Mouse (Mus musculus): ENCODE results near the gene Thrsp.
"Not testable (repeated sequence)": the region's sequence is repeated elsewhere in the genome, so short reads cannot be mapped to it uniquely, and the experiment has no call there.

Thrsp gene

DNA sequence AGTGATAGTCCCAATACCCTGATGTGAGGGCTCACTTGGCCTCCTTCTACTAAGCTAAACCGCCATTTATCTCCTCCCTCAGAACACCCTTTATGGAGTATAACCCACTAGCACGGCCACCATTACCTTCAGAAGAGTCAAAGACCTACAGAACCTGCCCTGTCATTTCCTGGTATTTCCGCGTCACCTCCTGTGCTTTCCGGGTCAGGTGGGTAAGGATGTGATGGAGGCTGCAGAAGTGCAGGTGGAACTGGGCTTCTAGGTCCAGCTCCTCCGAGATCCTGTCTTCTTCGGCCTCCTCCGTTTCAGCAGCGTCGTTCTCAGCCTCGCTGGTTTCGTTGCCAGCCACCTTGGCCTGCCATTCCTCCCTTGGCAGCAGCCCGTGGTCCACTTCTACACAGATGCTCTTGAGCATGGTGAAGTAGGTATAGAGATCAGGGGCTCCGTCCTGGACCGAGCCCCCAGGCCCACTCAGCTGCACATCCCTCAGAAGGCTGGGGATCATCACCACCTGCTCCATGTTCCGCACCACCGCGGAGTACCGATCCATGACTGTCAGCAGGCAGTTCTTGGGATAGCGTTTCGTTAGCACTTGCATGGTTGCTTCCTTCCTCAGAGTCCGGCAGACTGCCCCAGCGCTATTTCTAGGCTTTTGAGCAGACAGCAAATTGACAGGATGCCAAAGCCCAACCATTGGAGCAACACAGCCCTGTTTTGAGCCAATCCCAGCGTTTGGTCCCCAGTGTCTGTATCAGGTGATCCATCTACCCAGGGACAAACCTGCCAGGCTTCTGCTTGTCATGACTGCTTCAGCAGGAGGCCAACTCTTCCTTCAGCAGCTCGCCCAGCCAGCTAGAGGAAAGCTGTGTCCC is at the start of gene Thrsp:
Thrsp (minus strand) TSS at position 825 of the 872 bp plus-strand sequence.
- DNase-seq (ENCODE audit: low read depth, low spot score): no peak

DNA sequence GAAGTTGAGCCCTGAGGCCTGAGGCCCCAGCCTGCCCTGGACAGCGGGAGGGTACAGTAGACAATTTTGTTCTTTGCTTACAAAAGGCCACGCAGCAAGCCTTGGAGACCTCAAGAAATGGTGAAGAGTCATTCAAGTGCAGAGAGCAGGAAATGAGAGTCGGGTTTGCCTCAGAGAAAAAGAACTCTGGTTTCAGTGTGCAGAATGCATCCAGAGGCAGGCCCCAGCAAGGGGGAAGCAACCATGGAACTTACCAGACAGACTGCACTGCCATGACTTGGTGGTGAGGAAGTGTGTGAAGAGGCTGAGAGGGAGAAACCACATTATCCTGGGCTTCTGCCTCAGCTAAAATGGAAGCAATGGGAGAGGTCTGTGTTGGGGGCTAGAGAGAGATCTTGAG is 38.0 kb upstream of the Thrsp start:
- DNase-seq (ENCODE audit: low read depth, low spot score): no peak

DNA sequence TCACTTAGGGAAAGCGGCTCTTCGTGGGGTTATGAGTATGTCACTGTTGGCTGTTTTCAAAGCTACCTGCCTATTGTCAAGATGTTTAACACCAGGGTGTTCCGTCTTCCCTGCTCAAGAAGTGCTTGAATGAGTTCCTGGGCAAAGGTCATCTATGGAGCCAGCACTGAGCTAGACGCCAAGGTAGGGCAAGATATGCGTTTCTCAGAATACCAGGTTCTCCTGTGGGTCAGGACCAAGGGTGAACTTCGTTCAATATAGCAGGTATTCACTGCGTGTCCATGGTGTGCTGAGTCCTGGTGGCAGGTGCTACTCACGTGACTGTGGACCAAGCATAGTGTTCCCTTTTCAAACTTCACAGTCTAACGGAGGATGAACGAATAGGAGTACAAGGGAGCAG is 37.3 kb upstream of the Thrsp start:
- no peak for DNase-seq (ENCODE audit: low read depth, low spot score)

DNA sequence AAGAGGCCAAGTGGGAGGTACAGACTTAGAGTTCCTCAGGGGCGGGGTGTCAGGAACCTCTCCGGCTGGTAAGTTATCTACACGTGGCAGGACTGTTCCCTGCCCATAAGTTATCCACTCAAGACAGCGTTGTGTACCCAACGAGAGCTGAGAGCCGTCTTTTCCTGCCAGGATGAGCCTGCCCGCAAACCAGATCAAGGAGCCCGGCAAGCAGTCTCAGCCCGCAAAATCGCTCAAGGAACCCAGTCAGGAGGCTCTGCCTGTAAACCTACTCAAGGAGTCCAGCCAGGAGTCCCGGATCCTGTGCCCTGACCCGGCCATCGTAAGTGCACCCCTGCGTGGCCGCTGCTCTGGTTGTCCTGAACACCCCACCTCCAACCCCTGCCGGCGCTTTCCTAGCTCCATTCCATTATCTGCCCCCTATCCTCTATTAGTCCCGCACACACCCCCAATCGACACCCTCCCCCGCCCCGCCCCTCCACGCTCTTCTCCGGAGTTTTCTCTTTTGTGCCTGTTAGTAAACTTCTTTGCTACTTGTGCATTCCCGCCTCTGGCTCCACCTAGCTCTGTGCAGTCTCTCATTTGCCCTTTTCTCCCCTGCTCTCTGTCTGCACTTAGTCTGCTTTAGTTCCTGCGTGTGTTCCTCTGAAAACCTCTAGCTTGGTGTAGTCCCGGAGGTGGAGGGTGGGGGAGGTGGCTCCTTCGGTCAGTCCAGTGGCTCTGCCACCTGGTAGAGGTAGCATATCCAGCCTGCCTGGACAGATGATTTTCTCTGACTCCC is 35.8 kb upstream of the Thrsp start:
- no peak for DNase-seq (ENCODE audit: low read depth, low spot score)

DNA sequence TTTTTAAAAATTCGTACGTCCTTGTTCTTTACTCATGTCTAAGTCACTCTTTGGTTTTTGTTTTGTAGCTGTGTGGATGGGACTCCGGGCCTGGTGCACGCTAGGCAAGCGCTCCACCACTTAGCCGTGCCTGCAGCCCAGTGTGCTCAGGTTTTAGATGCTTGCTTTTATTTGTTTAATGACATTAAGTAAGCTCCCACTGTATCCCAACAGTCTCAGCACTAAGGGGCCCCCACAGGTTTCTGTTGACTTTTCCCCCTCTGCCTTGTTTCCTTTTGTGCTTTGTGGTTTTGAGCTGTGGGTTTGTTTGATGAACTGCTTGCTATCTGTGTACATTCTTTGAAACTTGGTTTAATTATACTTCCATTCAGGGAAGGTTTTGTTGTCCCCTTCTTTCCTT is 34.7 kb upstream of the Thrsp start:
- DNase-seq (ENCODE audit: low read depth, low spot score): no peak

DNA sequence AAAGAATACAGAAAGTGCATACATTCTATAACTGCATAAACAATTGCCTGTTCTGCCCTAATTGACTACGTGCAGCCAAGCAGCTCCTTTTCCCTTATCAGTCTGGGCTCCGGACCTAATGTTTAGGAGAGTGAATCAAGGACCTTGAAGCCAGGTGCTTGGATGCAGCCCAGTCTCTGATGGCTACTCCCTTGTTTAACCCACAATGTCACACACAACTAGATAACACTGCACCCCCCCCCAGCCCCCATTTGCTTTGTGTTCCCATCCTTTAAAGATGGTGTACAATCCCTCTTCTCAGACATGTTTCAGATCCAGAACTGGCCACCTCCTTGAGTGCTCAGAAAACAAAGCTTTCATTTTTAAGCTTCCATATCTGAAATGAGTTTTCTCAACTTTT is 33.5 kb upstream of the Thrsp start, which contains the start of gene Kctd14:
Kctd14 (plus strand) TSS at position 301 of the 400 bp plus-strand sequence.
- not testable (repeated sequence) for DNase-seq (ENCODE audit: low read depth, low spot score)

DNA sequence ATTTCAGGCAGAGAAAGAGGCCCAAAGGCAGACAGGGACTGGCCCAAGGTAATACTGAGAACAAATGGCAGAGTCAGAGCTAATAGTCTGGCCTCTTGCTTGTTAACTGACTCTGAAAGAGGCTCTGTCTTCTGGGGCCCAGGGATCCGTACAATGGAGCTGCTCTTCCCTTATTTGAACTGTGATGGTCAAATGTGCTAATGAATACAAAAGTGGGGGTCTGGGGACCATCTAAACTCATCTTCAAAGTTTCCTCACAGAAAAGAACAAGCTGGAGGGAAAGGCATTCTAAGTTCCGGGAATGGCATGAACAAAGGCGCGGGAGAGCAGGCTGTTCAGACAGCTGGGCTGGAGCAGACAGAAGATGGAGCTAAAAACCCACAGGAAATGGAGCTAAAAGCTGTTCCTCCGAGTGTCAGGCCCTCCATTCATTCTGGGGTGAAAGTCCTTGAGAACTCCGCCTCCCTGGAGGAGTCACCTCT is 29.6 kb upstream of the Thrsp start:
- no peak for DNase-seq (ENCODE audit: low read depth, low spot score)

DNA sequence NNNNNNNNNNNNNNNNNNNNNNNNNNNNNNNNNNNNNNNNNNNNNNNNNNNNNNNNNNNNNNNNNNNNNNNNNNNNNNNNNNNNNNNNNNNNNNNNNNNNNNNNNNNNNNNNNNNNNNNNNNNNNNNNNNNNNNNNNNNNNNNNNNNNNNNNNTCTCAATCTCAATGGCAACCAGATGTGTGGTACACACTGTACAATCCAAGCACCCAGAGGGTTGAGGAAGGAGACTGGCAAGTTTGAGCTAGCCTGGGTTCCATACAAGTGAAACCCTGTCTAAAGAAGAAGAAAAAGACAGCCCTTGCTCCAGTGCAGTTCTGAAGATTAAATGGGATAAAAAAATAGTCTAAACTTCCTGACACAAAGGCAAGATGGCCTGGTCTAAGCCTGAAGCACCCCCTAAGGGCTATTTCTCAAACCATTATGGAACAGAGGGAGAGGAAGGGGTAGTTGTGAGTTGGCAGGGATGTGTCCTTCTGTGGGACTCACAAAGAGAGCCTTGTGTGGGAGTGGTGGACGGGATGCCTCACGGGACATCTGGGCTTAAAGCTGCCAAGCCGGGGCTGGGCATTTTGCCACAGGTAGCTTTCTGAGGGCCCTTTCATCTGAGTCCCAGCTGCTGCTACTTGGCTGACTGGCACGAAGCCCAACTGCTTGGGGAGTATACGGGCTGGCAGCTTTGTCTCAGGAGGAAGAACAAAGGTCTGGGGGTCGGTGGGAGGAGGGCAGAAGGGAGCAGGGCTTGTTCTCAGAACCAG is 28.8 kb upstream of the Thrsp start:
- DNase-seq (ENCODE audit: low read depth, low spot score): peak; percentile 84

DNA sequence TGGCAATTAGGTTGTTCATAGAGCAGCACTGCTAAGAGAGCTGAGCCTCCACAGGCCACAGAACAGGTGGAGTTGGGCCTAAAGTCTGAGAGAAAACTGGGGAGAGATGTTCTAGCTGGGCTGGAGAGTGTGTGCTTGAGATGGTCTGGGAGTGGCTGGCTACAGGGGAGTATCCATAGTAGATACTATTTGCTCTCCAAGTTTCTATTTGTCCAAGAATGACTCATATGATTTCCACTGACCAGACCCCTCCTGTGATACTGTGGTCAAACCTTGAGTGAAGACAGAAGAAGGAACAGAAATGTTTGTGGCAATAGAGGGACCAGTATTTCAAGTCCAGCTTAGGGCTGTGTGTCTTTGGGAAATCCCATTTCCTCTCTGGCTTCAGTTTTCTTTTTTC is 21.5 kb upstream of the Thrsp start:
- no peak for DNase-seq (ENCODE audit: low read depth, low spot score)

DNA sequence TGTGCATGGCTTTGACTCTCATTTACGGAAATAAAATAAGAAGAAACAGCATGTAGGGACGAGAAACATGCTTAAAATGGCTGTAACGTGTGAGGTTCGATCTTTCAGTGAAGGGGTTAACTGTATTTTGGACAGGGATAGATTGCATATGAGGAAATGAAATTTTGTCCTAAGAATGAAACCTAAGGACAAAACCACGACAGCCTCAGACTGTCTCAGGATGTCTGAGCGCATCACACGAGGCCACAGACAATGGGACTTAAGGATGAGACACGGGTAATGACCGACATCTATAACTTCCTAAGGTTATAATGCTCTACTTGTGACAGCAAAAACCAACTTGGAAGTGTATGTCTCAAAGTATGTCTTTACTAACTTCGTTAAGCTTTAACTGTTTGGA is 17.0 kb upstream of the Thrsp start:
- DNase-seq (ENCODE audit: low read depth, low spot score): no peak

DNA sequence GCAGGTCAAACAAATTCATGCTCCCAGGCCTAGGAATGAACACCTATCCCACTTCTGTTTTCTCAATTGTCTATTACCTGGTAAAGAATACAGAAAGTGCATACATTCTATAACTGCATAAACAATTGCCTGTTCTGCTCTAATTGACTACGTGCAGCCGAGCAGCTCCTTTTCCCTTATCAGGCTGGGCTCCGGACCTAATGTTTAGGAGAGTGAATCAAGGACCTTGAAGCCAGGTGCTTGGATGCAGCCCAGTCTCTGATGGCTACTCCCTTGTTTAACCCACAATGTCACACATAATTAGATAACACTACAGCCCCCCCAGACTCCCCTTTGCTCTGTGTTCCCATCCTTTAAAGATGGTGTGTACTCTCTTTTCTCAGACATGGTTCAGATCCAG is 16.0 kb upstream of the Thrsp start:
- DNase-seq (ENCODE audit: low read depth, low spot score): not testable (repeated sequence)

DNA sequence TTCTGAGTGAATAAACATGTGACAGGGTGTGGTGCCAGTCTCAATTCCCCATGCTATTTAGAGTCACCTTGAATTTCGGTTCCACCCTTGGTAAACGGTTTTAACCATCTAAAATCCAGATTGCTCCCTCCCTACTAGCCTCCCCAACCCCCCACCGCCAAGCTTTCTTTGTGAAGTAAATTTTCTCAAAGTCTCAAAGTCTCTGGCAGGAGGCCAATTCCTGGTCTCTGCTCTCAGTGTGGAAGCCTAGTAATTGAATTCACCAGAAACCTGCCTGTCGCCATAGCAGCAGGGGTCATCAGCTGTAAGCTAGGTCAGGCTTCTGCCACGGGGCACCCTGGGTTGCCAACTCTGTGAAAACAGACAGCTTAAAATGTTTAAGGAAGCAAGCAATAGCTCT is 12.2 kb upstream of the Thrsp start:
- no peak for DNase-seq (ENCODE audit: low read depth, low spot score)

DNA sequence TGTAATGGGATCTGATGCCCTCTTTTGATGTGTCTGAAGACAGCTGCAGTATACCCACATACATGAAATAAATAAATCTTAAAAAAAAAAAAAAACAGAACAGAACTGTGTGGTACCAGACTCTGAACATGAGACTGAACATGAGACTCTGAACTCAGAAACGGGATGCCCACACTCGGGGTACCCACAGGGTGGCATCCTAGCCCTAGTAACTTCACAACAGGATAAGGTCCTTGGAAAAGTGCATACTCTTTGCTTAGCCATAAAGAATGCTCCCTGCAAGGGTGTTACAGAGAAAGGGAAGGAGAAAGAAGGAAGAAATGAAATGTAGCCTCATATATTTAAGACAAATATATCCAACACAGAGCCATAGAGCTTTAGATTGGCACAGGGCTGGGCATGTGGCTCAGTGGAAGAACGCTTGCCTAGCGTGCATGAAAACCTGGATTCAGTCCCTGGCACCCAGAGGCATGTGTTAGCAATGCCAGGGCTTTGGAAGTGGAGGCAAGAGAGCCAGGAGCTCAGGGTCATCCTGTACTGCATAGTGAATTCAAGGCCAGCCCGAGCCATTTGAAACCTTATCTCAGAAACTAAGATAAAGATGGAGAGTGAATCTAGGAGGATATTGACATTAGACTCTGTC is 10.4 kb upstream of the Thrsp start:
- no peak for DNase-seq (ENCODE audit: low read depth, low spot score)

DNA sequence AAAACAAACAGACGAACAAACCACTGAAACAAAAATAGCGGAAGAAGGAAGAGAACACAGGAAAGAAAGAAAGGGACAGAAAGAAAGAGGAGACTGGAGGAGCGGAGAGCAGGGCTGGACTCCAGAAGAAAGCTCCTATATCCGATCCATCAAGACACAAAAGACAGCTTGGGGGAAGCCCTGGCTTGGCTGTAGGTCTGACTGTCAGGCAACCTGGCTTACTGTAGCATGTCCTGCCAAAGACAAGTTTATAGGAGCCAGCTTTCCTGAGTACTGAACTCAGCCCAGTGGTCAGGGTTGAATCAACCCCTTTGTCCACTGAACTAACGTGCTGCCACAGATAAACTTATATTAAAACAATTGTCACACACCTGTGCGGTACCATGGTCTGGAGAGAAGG is 9.8 kb upstream of the Thrsp start:
- DNase-seq (ENCODE audit: low read depth, low spot score): no peak

DNA sequence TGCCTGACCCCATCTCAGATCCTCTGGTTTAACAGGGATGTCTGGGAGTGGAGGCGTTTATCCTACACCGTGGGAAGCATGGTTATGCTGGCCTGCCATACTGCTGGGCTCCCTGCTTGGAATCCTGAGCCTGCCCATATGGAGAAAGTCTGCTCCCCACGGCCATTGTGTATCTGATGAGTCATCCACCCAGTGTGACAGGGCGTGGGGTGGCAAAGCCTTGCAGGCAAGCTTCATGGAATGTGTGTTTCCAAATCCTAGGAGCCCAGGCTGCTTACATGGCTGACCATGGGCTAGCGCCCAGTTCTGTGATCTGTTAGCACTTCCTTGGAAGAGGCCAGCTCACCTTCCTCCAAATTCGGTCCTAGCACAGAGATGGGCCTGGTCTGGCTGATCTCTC is 9.0 kb upstream of the Thrsp start:
- no peak for DNase-seq (ENCODE audit: low read depth, low spot score)

DNA sequence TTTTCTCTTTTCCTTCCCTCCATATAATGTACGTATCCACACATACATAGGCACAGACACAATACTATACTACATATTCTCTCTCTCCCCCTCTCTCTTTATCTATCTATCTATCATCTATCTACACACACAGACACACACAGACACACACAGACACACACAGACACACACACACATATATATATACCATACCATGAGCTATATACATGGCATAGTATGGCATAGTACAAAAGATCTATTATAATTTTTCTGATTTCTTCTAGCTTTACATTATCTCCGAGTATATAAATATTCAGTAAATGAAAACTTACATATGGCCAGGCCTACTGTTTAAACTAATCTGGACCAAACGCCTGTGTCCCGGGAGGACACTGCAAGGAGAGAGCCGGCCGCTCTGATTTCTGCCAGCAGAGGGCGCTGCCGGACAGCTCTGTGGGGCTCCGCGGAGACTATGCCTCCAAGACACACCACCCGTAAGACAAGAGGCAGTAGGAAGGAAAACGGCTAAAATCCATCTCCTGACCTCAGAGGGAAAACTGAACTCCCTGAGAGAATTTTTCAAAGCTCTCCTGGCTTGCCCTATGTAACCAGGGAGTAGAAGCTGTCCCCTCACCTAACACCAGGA is 7.2 kb upstream of the Thrsp start:
- DNase-seq (ENCODE audit: low read depth, low spot score): peak; percentile 76

DNA sequence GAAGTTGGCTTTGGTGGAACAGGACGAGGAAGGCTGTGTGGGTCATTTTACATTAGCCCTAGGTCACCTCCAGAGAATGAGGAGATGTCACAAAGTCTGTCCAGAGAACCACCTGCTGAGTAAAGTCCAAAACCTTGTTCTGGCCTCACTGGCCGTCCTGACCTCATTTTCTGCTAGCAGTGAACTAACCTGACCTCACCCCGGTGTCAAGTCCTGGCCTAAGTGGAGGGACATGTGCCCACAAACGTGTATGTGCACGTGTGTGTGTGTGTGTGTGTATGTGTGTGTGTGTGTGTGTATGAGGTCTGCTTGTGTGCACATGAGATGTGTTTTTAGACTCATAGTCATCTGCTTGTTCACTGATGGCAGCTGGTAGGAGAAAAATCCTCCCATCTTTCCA is 6.2 kb upstream of the Thrsp start:
- no peak for DNase-seq (ENCODE audit: low read depth, low spot score)

DNA sequence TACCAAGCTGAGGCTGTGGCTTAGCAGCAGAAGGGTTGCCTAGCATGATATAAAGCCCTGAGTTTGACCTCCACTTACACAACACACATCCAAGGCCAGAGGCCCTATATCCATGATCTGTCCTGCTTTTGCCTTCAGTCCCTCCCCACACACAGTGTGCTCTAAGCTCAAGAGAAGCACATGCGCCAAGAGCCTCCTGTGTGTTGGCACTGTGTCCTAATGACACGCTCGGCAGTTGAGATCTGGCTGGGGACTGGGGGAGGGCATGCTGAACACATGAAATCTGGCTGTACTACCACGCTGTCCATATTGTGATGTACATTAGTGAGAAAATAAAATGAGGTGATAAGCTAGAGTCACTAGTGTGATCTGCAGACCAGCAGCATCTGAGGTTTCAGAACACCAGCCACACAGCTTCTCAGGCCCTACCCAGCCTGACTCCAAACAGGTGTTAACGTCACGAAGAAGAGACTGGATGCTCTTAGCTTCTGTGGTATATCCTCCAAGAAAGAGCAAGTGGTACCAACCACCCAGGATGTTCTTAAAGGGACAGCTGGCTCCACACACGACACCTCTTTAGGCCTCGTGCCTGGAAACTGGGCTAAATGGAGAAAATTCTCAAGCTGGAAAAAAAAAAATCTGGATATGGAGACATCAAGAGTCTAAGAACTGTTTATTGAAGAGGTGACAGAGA is 3.6 kb upstream of the Thrsp start:
- no peak for DNase-seq (ENCODE audit: low read depth, low spot score)

DNA sequence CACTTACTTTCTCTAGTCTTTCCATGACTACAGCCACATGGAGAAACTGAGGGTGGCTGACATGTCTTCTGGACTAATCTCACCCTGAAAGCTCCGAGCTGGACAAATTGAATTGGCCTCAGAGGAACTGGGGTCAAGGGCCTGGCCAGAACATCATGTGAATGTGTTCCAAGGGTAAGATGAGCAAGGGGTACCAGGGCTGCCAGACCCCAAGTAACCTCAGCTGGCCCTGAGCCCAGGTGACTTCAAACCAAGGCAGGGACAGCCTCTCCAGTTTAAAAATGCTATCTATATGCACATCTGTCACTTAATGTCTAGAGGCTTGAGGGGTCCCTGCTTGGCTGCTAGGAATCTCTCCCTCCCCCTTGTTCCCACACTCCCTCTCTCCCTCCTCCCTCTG is 2.9 kb upstream of the Thrsp start:
- DNase-seq (ENCODE audit: low read depth, low spot score): no peak

DNA sequence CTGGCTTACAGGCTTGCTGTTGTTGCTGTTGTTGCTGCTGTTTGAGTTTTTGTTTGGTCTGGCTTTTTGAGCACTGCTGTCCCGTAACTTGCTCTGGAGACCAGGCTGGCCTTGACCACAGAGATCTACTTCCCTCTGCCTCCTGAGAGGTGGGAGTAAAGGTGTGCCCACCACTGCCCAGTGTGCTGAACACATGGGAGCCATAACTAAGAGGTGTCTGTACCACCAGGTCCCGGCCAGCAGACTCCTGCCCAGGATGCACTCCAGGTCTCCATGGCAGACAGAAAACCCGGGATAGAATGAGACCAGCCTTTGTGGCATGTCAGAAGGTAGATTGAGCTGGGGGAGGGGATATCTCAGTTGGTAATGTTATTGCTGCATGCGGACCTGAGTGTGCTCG is 1.6 kb upstream of the Thrsp start:
- no peak for DNase-seq (ENCODE audit: low read depth, low spot score)
